Mouse (Mus musculus) midbrain, embryonic 13.5 days (tissue): Measurements from ENCODE around the gene Kpna1. TPM values are rescaled to one million over a fixed set of nuclear protein-coding genes. Genes with fewer than 3 reads are reported as not detected.
"Not testable (repeated sequence)": the region's sequence is repeated elsewhere in the genome, so short reads cannot be mapped to it uniquely, and the experiment has no call there.

ENCODE experiments used
- ATAC-seq: fragments of 200-750 bp; cut with Nextera tagmentation; 2 replicates; pipeline ENCODE4 v1.8.0; 2017; ENCODE audit warnings: mild to moderate bottlenecking, moderate TSS enrichment, moderate library complexity
- H3K27ac ChIP-seq: fragments of 300-500 bp; sonication (generic); 2 replicates; pipeline ENCODE4 v1.5.1; 2015; ENCODE audit warnings: inconsistent platforms, mild to moderate bottlenecking, moderate library complexity
- H3K27me3 ChIP-seq: fragments of 300-500 bp; sonication (generic); 2 replicates; pipeline ENCODE4 v1.6.1; 2015; ENCODE audit warnings: mild to moderate bottlenecking, inconsistent platforms
- H3K36me3 ChIP-seq: fragments of 300-500 bp; sonication (generic); 2 replicates; pipeline ENCODE4 v1.6.1; 2015; ENCODE audit warnings: mild to moderate bottlenecking, inconsistent platforms
- H3K4me1 ChIP-seq: fragments of 300-500 bp; sonication (generic); replicated peaks from 2 replicates; pipeline ENCODE4 v1.6.1; 2015; ENCODE audit warnings: inconsistent platforms
- H3K4me2 ChIP-seq: fragments of 300-500 bp; sonication (generic); replicated peaks from 2 replicates; pipeline ENCODE4 v1.6.1; 2015; ENCODE audit warnings: moderate library complexity, mild to moderate bottlenecking, inconsistent platforms
- H3K4me3 ChIP-seq: fragments of 300-500 bp; sonication (generic); replicated peaks from 2 replicates; pipeline ENCODE4 v1.5.1; 2015; ENCODE audit warnings: mild to moderate bottlenecking, inconsistent platforms
- H3K9ac ChIP-seq: fragments of 300-500 bp; sonication (generic); replicated peaks from 2 replicates; pipeline ENCODE4 v1.6.1; 2015; ENCODE audit warnings: mild to moderate bottlenecking, inconsistent platforms
- H3K9me3 ChIP-seq: fragments of 300-500 bp; sonication (generic); 2 replicates; pipeline ENCODE4 v1.6.1; 2016; ENCODE audit warnings: mild to moderate bottlenecking, inconsistent platforms
- WGBS: fragments of 180-500 bp; shearing (Covaris S2); methylation state at CpG from one replicate; pipeline ENCODE4 v1.1.7; 2015; 5-methylcytosine and 5-hydroxymethylcytosine counted together
- polyA plus RNA-seq: library from polyadenylated mRNA; unstranded; fragments of >200 nt; fragmentation: Nextera tagmentation; extraction: Ambion mirVana; gene quantifications from 2 replicates; pipeline ENCODE4 v1.2.1, GENCODE M21; 2015

Kpna1 gene
- 79.8 and 84.1 TPM in 2 replicates for polyA plus RNA-seq

DNA sequence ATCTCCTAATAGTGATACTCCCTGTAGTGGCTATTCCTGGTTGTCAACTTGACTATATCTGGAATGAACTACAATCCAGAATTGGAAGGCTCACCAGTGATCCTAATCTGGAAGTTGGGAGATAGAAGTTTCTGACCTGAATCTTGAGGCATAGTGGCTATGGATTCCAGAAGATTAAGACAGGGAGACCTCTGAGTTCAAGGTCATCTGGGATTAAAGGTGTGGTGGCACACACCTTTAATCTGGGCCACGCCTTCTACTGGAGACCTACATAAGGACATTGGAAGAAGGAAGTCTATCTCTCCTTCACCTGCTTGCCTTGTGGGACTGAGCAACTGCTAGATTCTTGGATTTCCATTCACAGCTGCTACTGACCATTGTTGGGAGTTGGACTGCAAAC is at the start of gene Kpna1:
Gene Kpna1 (plus strand): TSS at position 301 of the 400 bp plus-strand sequence.
- not testable (repeated sequence) for H3K4me1 ChIP-seq, H3K9me3 ChIP-seq, H3K27me3 ChIP-seq, ATAC-seq, H3K36me3 ChIP-seq, H3K27ac ChIP-seq, H3K4me2 ChIP-seq, H3K4me3 ChIP-seq, H3K9ac ChIP-seq
- WGBS: 91% methylated on average over 1 of the region's 1 CpGs

- Histone ChIP-seq H3K9ac (no peak overlapping the region), H3K36me3 (no peaks in the 10 kb centered on the region), H3K9me3 (no peaks in the 10 kb centered on the region), H3K4me2 (no peak overlapping the region), H3K4me1 (no peaks in the 10 kb centered on the region), H3K27ac (no peak overlapping the region), H3K27me3 (peaks cover 4% of the 10 kb centered on the region; the same call in 1 of the 2 replicates), H3K4me3 (no peak overlapping the region)
- 90% methylated on average over 19 of the region's 19 CpGs for WGBS
- ATAC-seq: no peak
Observed at GRCm38 (mm10) chr16:35932179-35933055, 46.1 kb upstream of the Kpna1 start.

- no peaks in the 10 kb centered on the region for H3K36me3 ChIP-seq
- H3K9me3 ChIP-seq: no peaks in the 10 kb centered on the region
- no peak overlapping the region for H3K27ac ChIP-seq
- peaks cover 8% of the 10 kb centered on the region; the same call in 1 of the 2 replicates for H3K27me3 ChIP-seq
- H3K4me1 ChIP-seq: no peaks in the 10 kb centered on the region; the same call in 1 of the 2 replicates
- no peak overlapping the region for H3K4me2 ChIP-seq
- H3K9ac ChIP-seq: no peak overlapping the region
- 87% methylated on average over 10 of the region's 10 CpGs for WGBS
- no peak overlapping the region for H3K4me3 ChIP-seq
- no peak for ATAC-seq
Observed at GRCm38 (mm10) chr16:35933181-35933580, 45.4 kb upstream of the Kpna1 start.

DNA sequence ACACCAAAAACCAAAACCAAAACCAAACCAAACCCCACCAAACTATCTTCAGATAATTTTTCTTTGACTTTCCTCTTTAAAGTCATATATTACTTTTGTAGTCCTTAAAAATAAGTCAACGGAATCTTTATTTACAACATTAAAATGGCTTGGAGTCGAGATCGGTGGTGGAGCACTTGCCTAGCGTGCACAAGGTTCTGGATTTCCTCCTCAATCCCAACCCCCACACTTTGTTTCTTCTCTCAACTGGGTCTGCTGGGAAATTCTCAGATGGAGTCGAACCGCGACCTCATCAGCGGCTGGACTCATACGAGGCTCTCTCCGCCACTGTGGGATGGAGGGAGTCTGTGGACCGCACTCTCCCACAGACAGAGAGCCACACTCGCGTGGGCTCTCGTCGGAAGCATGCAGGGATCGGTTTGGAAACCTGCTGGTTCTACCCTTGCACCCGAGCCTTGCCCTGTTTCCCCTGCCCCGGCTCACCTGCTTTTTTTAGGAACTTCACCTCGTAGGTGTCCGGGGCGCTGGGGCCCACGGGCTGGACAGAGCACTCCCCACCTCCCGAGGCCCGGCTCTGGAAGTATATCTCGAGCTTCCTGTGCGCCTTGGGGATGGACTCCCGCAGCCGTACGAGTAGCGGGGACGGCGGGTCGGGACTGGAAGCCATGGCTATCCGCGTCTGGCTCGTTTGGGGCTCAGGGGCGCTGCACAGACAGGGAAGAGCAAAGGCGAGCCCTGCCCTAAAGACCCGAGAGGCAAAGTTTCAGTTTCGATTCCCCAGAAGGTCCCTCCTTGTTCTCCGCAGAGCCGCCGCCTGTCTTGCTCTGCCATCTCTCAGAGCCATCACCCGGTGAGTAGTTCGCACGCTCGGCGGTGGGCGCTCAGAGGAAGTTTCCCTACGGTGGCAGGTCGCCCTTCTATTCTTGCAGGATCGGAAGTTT is 40.1 kb upstream of the Kpna1 start, which contains the start of the genes Parp9 and Dtx3l:
Gene Parp9 (plus strand): TSS at position 260 of the 941 bp plus-strand sequence.
Gene Dtx3l (minus strand): TSS at position 941 of the 941 bp plus-strand sequence.
- Histone ChIP-seq H3K27ac (no peak within 1 kb of the TSS), H3K4me3 (peak within 1 kb of the TSS; percentile 51), H3K9ac (peak within 1 kb of the TSS; percentile 48), H3K36me3 (no peaks in the 10 kb centered on the region), H3K27me3 (peaks cover 23% of the 10 kb centered on the region), H3K4me2 (peak within 1 kb of the TSS; percentile 69), H3K9me3 (no peaks in the 10 kb centered on the region), H3K4me1 (peaks cover 11% of the 10 kb centered on the region)
- ATAC-seq: peak; percentile 62; the same call in 1 of the 2 replicates
- WGBS: 2% methylated on average over 52 of the region's 52 CpGs

GRCm38 (mm10) chr16:35939261-35939660 is 39.3 kb upstream of the Kpna1 start:
- Histone ChIP-seq H3K9me3 (no peaks in the 10 kb centered on the region), H3K9ac (no peak overlapping the region), H3K36me3 (no peaks in the 10 kb centered on the region), H3K4me2 (peak overlapping the region; percentile 69), H3K4me3 (peak overlapping the region; percentile 51), H3K27me3 (peaks cover 23% of the 10 kb centered on the region), H3K27ac (no peak overlapping the region), H3K4me1 (peaks cover 11% of the 10 kb centered on the region)
- 5% methylated on average over 6 of the region's 6 CpGs for WGBS
- ATAC-seq: peak; percentile 37; the same call in 1 of the 2 replicates

GRCm38 (mm10) chr16:35939690-35940089 is 38.9 kb upstream of the Kpna1 start:
- Histone ChIP-seq H3K9ac (no peak overlapping the region), H3K27ac (no peak overlapping the region), H3K4me3 (no peak overlapping the region), H3K9me3 (no peaks in the 10 kb centered on the region), H3K4me1 (peaks cover 11% of the 10 kb centered on the region), H3K4me2 (peak overlapping the region; percentile 69; the same call in 1 of the 2 replicates), H3K27me3 (peaks cover 23% of the 10 kb centered on the region), H3K36me3 (no peaks in the 10 kb centered on the region)
- ATAC-seq: peak; percentile 45; the same call in 1 of the 2 replicates
- 17% methylated on average over 9 of the region's 9 CpGs for WGBS

GRCm38 (mm10) chr16:35941382-35941781 is 37.2 kb upstream of the Kpna1 start:
- no peak overlapping the region for H3K4me3 ChIP-seq
- H3K9me3 ChIP-seq: no peaks in the 10 kb centered on the region
- H3K27me3 ChIP-seq: peaks cover 23% of the 10 kb centered on the region
- no peak for ATAC-seq
- H3K4me1 ChIP-seq: peaks cover 11% of the 10 kb centered on the region
- H3K36me3 ChIP-seq: no peaks in the 10 kb centered on the region
- 82% methylated on average over 7 of the region's 7 CpGs for WGBS
- H3K4me2 ChIP-seq: no peak overlapping the region
- no peak overlapping the region for H3K27ac ChIP-seq
- no peak overlapping the region for H3K9ac ChIP-seq

DNA sequence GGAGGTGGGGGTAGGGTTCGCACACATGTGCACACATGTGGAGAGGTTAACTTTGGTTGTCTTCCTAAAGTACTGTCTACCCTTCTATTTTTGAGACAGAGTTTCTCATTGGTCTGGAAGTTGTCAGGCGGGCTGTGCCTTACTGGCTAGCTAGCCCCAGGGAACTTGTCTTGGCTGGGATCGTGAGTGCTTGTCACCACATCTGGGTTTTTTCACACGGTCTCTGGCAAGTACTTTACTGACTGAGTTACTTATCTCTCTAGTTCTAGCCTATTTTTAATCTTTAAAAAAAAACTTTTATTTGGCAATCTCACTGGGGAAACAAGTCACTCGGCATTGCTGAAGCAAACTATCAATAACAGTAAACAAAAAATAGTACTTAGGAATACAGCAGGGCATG is 29.3 kb upstream of the Kpna1 start:
- WGBS: 94% methylated on average over 5 of the region's 5 CpGs
- Histone ChIP-seq H3K36me3 (no peaks in the 10 kb centered on the region), H3K27me3 (no peaks in the 10 kb centered on the region), H3K27ac (no peak overlapping the region), H3K4me3 (no peak overlapping the region), H3K9me3 (no peaks in the 10 kb centered on the region), H3K4me1 (no peaks in the 10 kb centered on the region), H3K4me2 (no peak overlapping the region), H3K9ac (no peak overlapping the region)
- no peak for ATAC-seq

DNA sequence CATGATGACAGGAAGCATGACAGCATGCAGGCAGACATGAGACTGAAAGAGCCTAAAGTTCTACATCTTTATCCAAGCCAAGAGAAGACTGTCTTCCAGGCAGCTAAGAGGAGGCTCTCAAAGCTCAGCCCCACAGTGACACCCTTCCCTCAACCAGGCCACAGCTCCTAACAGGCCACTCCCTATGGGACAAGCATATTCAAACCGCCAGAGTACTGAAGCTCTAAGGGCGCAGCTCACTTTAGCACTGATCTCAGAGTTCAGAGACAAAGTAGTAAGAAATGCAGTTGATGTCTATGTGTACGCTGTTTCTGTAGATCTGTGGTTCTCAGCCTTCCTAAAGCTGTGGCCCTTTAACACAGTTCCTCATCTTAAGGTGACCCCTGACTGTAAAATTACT is 27.3 kb upstream of the Kpna1 start:
- H3K27ac ChIP-seq: no peak overlapping the region
- WGBS: 91% methylated on average over 3 of the region's 3 CpGs
- H3K4me3 ChIP-seq: no peak overlapping the region
- H3K36me3 ChIP-seq: no peaks in the 10 kb centered on the region
- H3K27me3 ChIP-seq: no peaks in the 10 kb centered on the region
- H3K4me2 ChIP-seq: no peak overlapping the region
- ATAC-seq: no peak
- H3K9ac ChIP-seq: no peak overlapping the region
- H3K4me1 ChIP-seq: no peaks in the 10 kb centered on the region
- no peaks in the 10 kb centered on the region for H3K9me3 ChIP-seq

GRCm38 (mm10) chr16:35952628-35953130 is 25.9 kb upstream of the Kpna1 start:
- Histone ChIP-seq H3K36me3 (no peaks in the 10 kb centered on the region), H3K9me3 (no peaks in the 10 kb centered on the region), H3K9ac (no peak overlapping the region), H3K4me3 (no peak overlapping the region), H3K4me1 (no peaks in the 10 kb centered on the region), H3K4me2 (no peak overlapping the region), H3K27ac (no peak overlapping the region), H3K27me3 (no peaks in the 10 kb centered on the region)
- no peak for ATAC-seq
- WGBS: 92% methylated on average over 5 of the region's 5 CpGs

GRCm38 (mm10) chr16:35965991-35966390 is 12.6 kb upstream of the Kpna1 start:
- not testable (repeated sequence) for H3K4me3 ChIP-seq, ATAC-seq, H3K27ac ChIP-seq, H3K9ac ChIP-seq, H3K4me2 ChIP-seq, H3K4me1 ChIP-seq, H3K36me3 ChIP-seq, H3K27me3 ChIP-seq, H3K9me3 ChIP-seq
- WGBS: 82% methylated on average over 4 of the region's 4 CpGs
